Mouse (Mus musculus): ENCODE measurements around the gene Ube2ql1. TPM values are rescaled to one million over a fixed set of nuclear protein-coding genes. Genes with fewer than 3 reads are reported as not detected.

The Ube2ql1 gene
- polyA plus RNA-seq, 1 experiment from 2014 or later: 0.55 TPM

DNA sequence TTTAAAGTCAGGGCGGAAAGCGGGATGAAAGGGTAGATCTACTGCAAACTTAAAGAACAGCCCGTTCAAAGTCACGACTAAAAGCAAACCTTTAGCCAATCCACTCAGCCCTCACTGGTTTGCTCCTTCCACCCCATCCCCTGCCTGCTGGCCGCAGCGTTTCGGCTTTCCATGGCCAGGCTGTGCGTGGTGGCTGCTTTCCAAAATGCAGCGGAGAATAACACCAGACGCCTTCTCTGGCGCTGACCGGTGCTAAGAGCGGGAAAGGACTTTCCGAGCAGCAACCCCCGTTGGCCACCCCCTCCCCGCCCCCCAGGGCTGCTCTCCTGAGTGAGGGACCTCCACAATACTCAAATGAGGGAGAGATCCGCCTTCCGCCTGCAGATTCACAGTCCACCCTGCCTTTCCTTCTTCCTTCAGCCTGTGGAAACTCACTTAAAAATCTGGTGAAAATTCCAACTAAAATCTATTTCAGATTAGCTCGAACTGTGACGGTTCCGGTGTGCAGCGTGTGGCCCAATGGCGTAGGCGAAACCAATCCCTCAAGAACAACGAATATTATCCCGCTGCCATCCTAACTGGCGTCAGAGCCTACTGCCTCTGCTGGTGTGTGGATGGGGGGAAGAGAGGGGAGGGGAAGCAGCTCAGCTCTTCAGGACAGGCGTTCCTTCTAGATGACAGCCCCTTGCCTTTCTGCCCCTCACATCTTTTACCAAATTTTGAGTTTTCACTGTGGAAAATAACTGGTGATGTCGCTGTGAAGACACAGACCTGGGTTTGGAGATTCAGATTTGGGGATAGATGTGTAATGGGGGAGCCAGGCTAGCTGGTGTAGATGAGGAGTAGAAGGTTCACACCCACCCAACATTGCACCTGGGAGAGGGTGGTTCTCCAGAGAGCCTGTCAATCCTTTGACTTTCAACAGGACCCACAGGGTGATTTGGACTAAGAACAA is 919 bp upstream of the Ube2ql1 start:
- H3K9me3 ChIP-seq (replicated peaks): no peaks in the 10 kb centered on the region
- 3% methylated on average over 29 of the region's 29 CpGs for WGBS
- peaks cover 28% of the 10 kb centered on the region for H3K4me1 ChIP-seq (replicated peaks)
- peak overlapping the region; percentile 100 for H3K4me2 ChIP-seq
- peak overlapping the region; percentile 80 for H3K4me3 ChIP-seq
- no peaks in the 10 kb centered on the region for H3K36me3 ChIP-seq
- 0 out of 2 replicates have a peak, but pooled peaks have one; percentile 38 for ATAC-seq (replicated peaks; ENCODE audit: insufficient number of reproducible peaks, insufficient read depth, low FRiP score, low read depth)
- peaks cover 56% of the 10 kb centered on the region for H3K27me3 ChIP-seq
- H3K27ac ChIP-seq: no peak overlapping the region
- peak overlapping the region; percentile 2; the same call in 1 of the 2 replicates for H3K9ac ChIP-seq

GRCm38 (mm10) chr13:69739091-69739758 is 464 bp downstream of the Ube2ql1 start:
- H3K9me3 ChIP-seq (replicated peaks): no peaks in the 10 kb centered on the region
- no peak overlapping the region for H3K27ac ChIP-seq
- peak overlapping the region; percentile 68 for H3K9ac ChIP-seq
- peak; percentile 38 for ATAC-seq (replicated peaks; ENCODE audit: insufficient number of reproducible peaks, insufficient read depth, low FRiP score, low read depth)
- WGBS: under 1% methylated on average over 78 of the region's 78 CpGs
- peak overlapping the region; percentile 80 for H3K4me3 ChIP-seq
- peaks cover 28% of the 10 kb centered on the region for H3K4me1 ChIP-seq (replicated peaks)
- peaks cover 68% of the 10 kb centered on the region for H3K27me3 ChIP-seq
- peak overlapping the region; percentile 100 for H3K4me2 ChIP-seq
- no peaks in the 10 kb centered on the region for H3K36me3 ChIP-seq

DNA sequence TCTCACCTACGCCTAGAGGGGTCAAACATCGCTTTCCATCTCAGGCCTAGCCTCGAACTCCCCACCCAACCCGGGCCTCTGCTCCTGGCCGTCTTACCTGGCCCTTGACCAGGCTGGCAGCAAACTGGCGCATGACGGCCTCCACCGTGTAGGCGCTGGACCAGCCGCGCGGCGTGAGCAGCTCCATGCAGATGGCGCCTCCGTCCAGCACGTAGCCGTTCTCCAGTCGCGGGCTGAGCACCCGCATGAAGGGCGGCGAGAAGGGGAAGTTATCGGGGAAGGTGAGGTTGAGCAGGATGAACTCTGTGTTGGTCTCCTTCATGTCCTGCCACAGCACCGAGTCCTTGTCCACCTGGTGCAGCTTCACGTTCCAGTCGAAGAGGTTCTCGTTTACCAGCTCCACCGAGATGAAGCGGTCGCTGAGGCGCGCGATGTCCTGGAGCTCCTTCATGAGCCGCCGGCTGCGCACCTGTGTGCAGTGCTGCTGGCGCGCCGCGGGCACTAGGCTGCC is 1.2 kb downstream of the Ube2ql1 start:
- no peaks in the 10 kb centered on the region for H3K9me3 ChIP-seq (replicated peaks)
- H3K36me3 ChIP-seq: no peaks in the 10 kb centered on the region
- H3K4me2 ChIP-seq: peak overlapping the region; percentile 100
- WGBS: under 1% methylated on average over 40 of the region's 40 CpGs
- peaks cover 69% of the 10 kb centered on the region for H3K27me3 ChIP-seq
- peak overlapping the region; percentile 80 for H3K4me3 ChIP-seq
- no peak overlapping the region for H3K9ac ChIP-seq
- peaks cover 28% of the 10 kb centered on the region for H3K4me1 ChIP-seq (replicated peaks)
- no peak overlapping the region for H3K27ac ChIP-seq
- ATAC-seq (replicated peaks; ENCODE audit: insufficient number of reproducible peaks, insufficient read depth, low FRiP score, low read depth): no peak

- peaks cover 69% of the 10 kb centered on the region for H3K27me3 ChIP-seq
- 20% methylated on average over 19 of the region's 19 CpGs for WGBS
- no peaks in the 10 kb centered on the region for H3K9me3 ChIP-seq (replicated peaks)
- no peak overlapping the region for H3K27ac ChIP-seq
- peaks cover 31% of the 10 kb centered on the region for H3K4me1 ChIP-seq (replicated peaks)
- no peak for ATAC-seq (replicated peaks; ENCODE audit: insufficient number of reproducible peaks, insufficient read depth, low FRiP score, low read depth)
- peak overlapping the region; percentile 100 for H3K4me2 ChIP-seq
- no peaks in the 10 kb centered on the region for H3K36me3 ChIP-seq
- H3K4me3 ChIP-seq: peak overlapping the region; percentile 80
- H3K9ac ChIP-seq: 0 out of 2 replicates have a peak overlapping the region, but pooled peaks have one; percentile 21
Observed at GRCm38 (mm10) chr13:69737444-69738185, 2.1 kb downstream of the Ube2ql1 start.

DNA sequence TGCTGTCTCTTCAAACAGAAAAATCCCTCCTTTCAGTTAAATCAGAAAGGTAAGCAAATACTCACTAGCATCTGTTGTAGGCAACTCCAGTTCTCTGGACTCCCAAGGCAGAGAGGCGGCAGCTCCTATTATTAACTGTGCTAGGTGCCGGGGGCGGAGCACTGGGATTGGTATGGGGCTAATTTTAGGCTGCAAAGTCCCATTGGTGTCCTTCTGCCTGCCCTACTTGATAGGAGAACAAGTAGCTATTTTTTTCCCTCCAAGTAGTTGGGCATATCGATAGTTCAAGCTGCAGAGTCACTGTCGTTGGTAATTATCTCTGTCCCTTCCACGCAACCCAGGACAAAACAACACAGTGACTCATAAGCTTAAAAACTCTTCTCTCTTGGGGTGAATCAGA is 7.1 kb downstream of the Ube2ql1 start:
- H3K4me2 ChIP-seq: peak overlapping the region; percentile 35
- no peak overlapping the region for H3K9ac ChIP-seq
- no peak overlapping the region for H3K4me3 ChIP-seq
- H3K27me3 ChIP-seq: peaks cover 36% of the 10 kb centered on the region
- 46% methylated on average over 6 of the region's 6 CpGs for WGBS
- peak overlapping the region; percentile 3; the same call in 1 of the 2 replicates for H3K27ac ChIP-seq
- H3K9me3 ChIP-seq (replicated peaks): no peaks in the 10 kb centered on the region
- no peaks in the 10 kb centered on the region for H3K36me3 ChIP-seq
- peaks cover 8% of the 10 kb centered on the region for H3K4me1 ChIP-seq (replicated peaks)
- peak; percentile 69; the same call in 1 of the 2 replicates for ATAC-seq (replicated peaks; ENCODE audit: insufficient number of reproducible peaks, insufficient read depth, low FRiP score, low read depth)

- Histone ChIP-seq H3K4me1 (replicated peaks) (peaks cover 2% of the 10 kb centered on the region; the same call in 1 of the 2 replicates), H3K36me3 (no peaks in the 10 kb centered on the region), H3K4me3 (no peak overlapping the region), H3K9me3 (replicated peaks) (no peaks in the 10 kb centered on the region), H3K27me3 (0 out of 2 replicates have a peak, but pooled peaks cover 3% of the 10 kb centered on the region), H3K9ac (no peak overlapping the region), H3K4me2 (no peak overlapping the region), H3K27ac (no peak overlapping the region)
- WGBS: 91% methylated on average over 3 of the region's 3 CpGs
- ATAC-seq (replicated peaks; ENCODE audit: insufficient number of reproducible peaks, insufficient read depth, low FRiP score, low read depth): no peak
Observed at GRCm38 (mm10) chr13:69725376-69725775, 14.3 kb downstream of the Ube2ql1 start.

DNA sequence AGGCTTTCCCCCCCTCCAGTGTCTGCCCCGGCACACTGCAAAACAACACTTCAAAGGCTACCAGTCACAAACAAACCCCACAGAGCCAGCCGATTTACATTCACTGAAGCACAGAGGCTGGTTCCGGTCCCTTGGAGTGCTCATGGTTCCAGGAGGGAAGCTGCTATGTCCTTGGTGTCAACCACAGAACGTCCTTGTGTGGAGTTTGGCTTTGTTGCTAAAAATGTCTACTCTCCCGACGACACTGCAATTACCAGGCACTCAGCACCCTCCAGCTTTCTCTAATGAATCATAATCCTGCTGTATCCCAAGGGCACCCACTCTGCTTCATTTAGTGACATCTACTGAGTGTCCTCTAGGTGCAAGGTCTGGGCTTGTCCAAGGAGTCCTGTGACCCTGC is 18.5 kb downstream of the Ube2ql1 start:
- Histone ChIP-seq H3K9me3 (replicated peaks) (no peaks in the 10 kb centered on the region), H3K27ac (no peak overlapping the region), H3K4me1 (replicated peaks) (peaks cover 2% of the 10 kb centered on the region; the same call in 1 of the 2 replicates), H3K4me3 (no peak overlapping the region), H3K9ac (no peak overlapping the region), H3K36me3 (no peaks in the 10 kb centered on the region), H3K27me3 (no peaks in the 10 kb centered on the region), H3K4me2 (no peak overlapping the region)
- 9% methylated on average over 6 of the region's 6 CpGs for WGBS
- ATAC-seq (replicated peaks; ENCODE audit: insufficient number of reproducible peaks, insufficient read depth, low FRiP score, low read depth): no peak

DNA sequence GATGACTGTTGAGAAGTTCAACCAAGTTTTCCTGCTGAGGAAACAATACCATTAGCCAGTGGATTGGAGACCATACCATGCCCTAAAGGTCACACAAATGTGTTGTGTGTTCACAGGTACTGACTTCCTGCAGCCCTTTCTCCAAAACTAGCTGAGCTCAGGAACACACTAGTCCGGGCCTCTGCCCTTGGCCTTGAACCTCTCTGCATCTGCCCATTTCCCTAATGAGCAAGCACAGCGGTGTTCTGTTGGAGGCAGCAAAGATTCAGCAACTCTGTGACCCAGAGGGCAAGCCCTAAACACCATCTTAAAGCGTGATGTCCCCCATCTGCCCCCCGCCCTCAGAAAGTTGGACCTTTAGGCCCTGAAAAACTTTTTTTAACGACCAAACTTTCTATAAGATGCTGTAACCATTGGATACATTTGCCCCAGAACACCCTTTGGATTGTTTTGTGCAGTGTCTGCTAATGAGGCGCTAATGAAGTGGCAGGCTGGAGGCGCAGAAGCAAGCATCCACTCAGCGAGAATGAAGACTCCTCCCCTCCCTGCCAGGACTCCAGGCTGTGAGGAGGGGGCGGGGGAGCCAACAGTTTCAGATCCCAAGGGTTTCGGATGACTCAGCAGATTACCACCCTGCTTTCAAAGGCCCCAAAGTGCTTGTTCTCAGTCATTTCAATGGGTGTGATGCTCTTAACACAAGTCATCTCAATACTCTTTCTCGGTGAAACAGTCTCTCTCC is 21.7 kb downstream of the Ube2ql1 start:
- no peak for ATAC-seq (replicated peaks; ENCODE audit: insufficient number of reproducible peaks, insufficient read depth, low FRiP score, low read depth)

GRCm38 (mm10) chr13:69708236-69708635 is 31.5 kb downstream of the Ube2ql1 start:
- no peak overlapping the region for H3K27ac ChIP-seq
- no peaks in the 10 kb centered on the region for H3K4me1 ChIP-seq (replicated peaks)
- no peak overlapping the region for H3K9ac ChIP-seq
- H3K4me2 ChIP-seq: no peak overlapping the region
- no peak overlapping the region for H3K4me3 ChIP-seq
- H3K27me3 ChIP-seq: no peaks in the 10 kb centered on the region
- H3K36me3 ChIP-seq: no peaks in the 10 kb centered on the region
- 84% methylated on average over 7 of the region's 7 CpGs for WGBS
- no peak for ATAC-seq (replicated peaks; ENCODE audit: insufficient number of reproducible peaks, insufficient read depth, low FRiP score, low read depth)
- no peaks in the 10 kb centered on the region for H3K9me3 ChIP-seq (replicated peaks)

More for the DNA sequence above, 21.7 kb downstream of the Ube2ql1 start:
- no peaks in the 10 kb centered on the region for H3K9me3 ChIP-seq (replicated peaks)
- no peak overlapping the region for H3K27ac ChIP-seq
- WGBS: 18% methylated on average over 11 of the region's 11 CpGs
- no peak overlapping the region for H3K4me2 ChIP-seq
- H3K4me1 ChIP-seq (replicated peaks): peaks cover 2% of the 10 kb centered on the region; the same call in 1 of the 2 replicates
- no peak overlapping the region for H3K4me3 ChIP-seq
- H3K9ac ChIP-seq: no peak overlapping the region
- H3K36me3 ChIP-seq: no peaks in the 10 kb centered on the region
- no peaks in the 10 kb centered on the region for H3K27me3 ChIP-seq

DNA sequence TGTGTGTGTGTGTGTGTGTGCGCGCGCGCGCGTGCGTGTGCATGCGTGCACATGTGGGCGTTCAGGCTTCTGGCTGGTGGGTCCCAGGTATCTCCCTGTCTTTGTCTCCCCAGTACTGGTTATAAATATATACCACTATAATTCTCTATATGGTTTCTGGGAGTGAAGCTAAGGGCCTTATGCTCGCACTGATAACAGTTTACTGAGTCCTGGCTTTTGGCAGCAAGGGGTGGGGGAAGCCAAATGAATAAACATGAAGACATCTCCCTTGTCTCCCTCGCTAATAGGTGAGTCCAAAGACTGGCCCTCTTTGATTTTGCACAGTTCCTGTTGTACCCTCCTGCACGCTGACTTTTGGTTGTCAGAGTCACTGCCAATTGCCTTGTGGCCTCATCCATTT is 32.2 kb downstream of the Ube2ql1 start:
- Histone ChIP-seq H3K9me3 (replicated peaks) (no peaks in the 10 kb centered on the region), H3K36me3 (no peaks in the 10 kb centered on the region), H3K4me1 (replicated peaks) (no peaks in the 10 kb centered on the region), H3K27me3 (no peaks in the 10 kb centered on the region), H3K9ac (no peak overlapping the region), H3K27ac (no peak overlapping the region), H3K4me2 (no peak overlapping the region), H3K4me3 (no peak overlapping the region)
- ATAC-seq (replicated peaks; ENCODE audit: insufficient number of reproducible peaks, insufficient read depth, low FRiP score, low read depth): no peak
- 91% methylated on average over 12 of the region's 12 CpGs for WGBS

Measured in heart, embryonic 15.5 days (tissue).